Comparison of ENCODE assay signal across 26 mouse cellular contexts in genomic region chr17:79901207-79901606, GRCm38 (mm10). TPM values are rescaled to one million over a fixed set of nuclear protein-coding genes. Genes with fewer than 3 reads are reported as not detected.
DNase-seq lines count a peak whose midpoint lies in the region; ATAC-seq and TF ChIP-seq lines count a peak whose summit lies in the region.
"Had no signal": no experiment of that assay in that cellular context is flagged by ENCODE, and none has a peak within 500 bp of the region (broad histone marks: within the 10 kb centered on the region; RNA-seq: fewer than 3 reads in every experiment).

No protein-coding gene starts in this region.

- no peaks in the 10 kb centered on the region for H3K9me3 ChIP-seq in forebrain, embryonic 16.5 days (ENCODE audit: control insufficient read depth, low read length)
- no peaks in the 10 kb centered on the region for H3K9me3 ChIP-seq in forebrain, embryonic 10.5 days
- no peaks in the 10 kb centered on the region for H3K9me3 ChIP-seq in kidney, embryonic 15.5 days (replicated peaks)
- H3K9me3 ChIP-seq in embryonic facial prominence, embryonic 14.5 days (ENCODE audit: control insufficient read depth, low read length), result no peaks in the 10 kb centered on the region
- H3K9me3 ChIP-seq: embryonic facial prominence, embryonic 12.5 days; heart, embryonic 15.5 days; hindbrain, embryonic 10.5 days; hindbrain, embryonic 13.5 days had no signal

- no peak for DNase-seq in forebrain, embryonic 10.5 days (ENCODE audit: extremely low spot score, low spot score)
- DNase-seq in kidney, adult 2 months, result no peak
- peak; percentile 23 for DNase-seq in brain, embryonic 14.5 days (ENCODE audit: low read depth)
- peak; percentile 61 for DNase-seq in embryonic facial prominence, embryonic 14.5 days (ENCODE audit: low spot score)
- DNase-seq in frontal cortex, postnatal 36 days (ENCODE audit: low spot score in 2 of 2), result no peak
- DNase-seq: adrenal gland, adult 2 months; adrenal gland, postnatal 14 days; cerebellum, adult 11-12 months; cerebellum, adult 9-10 months; cerebellum, postnatal 14 days; gastrocnemius, adult 2 months; gastrocnemius, postnatal 14 days; heart, adult 11 months; heart, postnatal 10 days; heart, postnatal 36 days; kidney, adult 8-10 months had no signal

- TF ChIP-seq POLR2A in kidney, adult 2 months (IDR thresholded peaks at IDR 0.05; ENCODE audit: low read depth, low read length), result no peak
- TF ChIP-seq POLR2A in brain, embryonic 14.5 days (IDR thresholded peaks at IDR 0.05; ENCODE audit: borderline replicate concordance, extremely low read depth, insufficient read depth, insufficient read length, poor library complexity, severe bottlenecking), result no peak

- H3K27ac ChIP-seq in forebrain, embryonic 16.5 days (ENCODE audit: low read length), result no peak overlapping the region
- H3K27ac ChIP-seq in forebrain, embryonic 10.5 days, result no peak overlapping the region
- peak overlapping the region; percentile 48 for H3K27ac ChIP-seq in kidney, embryonic 15.5 days
- H3K27ac ChIP-seq in kidney, adult 2 months (ENCODE audit: insufficient read depth, low read depth, low read length), result no peak overlapping the region
- H3K27ac ChIP-seq in embryonic facial prominence, embryonic 14.5 days (replicated peaks; ENCODE audit: low read depth, low read length), result no peak overlapping the region
- H3K27ac ChIP-seq: embryonic facial prominence, embryonic 12.5 days; gastrocnemius, adult 2 months; heart, embryonic 15.5 days; hindbrain, embryonic 10.5 days; hindbrain, embryonic 13.5 days had no signal

- H3K4me2 ChIP-seq in forebrain, embryonic 16.5 days (ENCODE audit: low read length), result no peak overlapping the region
- H3K4me2 ChIP-seq in kidney, embryonic 15.5 days, result no peak overlapping the region
- H3K4me2 ChIP-seq in embryonic facial prominence, embryonic 14.5 days (ENCODE audit: low read depth, low read length), result no peak overlapping the region
- H3K4me2 ChIP-seq: embryonic facial prominence, embryonic 12.5 days; heart, embryonic 11.5 days; heart, embryonic 15.5 days; hindbrain, embryonic 13.5 days had no signal

- ATAC-seq in forebrain, embryonic 16.5 days, result peak; percentile 41; the same call in 1 of the 2 replicates
- ATAC-seq in kidney, embryonic 15.5 days (replicated peaks; ENCODE audit: low FRiP score), result no peak
- peak; percentile 62; the same call in 1 of the 2 replicates for ATAC-seq in embryonic facial prominence, embryonic 14.5 days (ENCODE audit: low read depth)
- ATAC-seq: CD4-positive, CD25-positive, alpha-beta regulatory T cell, adult 4 months; hindbrain, embryonic 16.5 days; intestine, postnatal 0 days had no signal

- 29% methylated on average over 6 of the region's 6 CpGs for WGBS in forebrain, embryonic 16.5 days
- WGBS in forebrain, embryonic 10.5 days, result 68% methylated on average over 6 of the region's 6 CpGs
- 28% methylated on average over 6 of the region's 6 CpGs for WGBS in kidney, embryonic 15.5 days
- 54% methylated on average over 6 of the region's 6 CpGs for WGBS in kidney, adult 2 months
- WGBS in embryonic facial prominence, embryonic 14.5 days, result 16% methylated on average over 6 of the region's 6 CpGs

- H3K36me3 ChIP-seq in forebrain, embryonic 16.5 days (ENCODE audit: control insufficient read depth, insufficient read depth), result no peaks in the 10 kb centered on the region
- H3K36me3 ChIP-seq in forebrain, embryonic 10.5 days (replicated peaks), result no peaks in the 10 kb centered on the region
- no peaks in the 10 kb centered on the region for H3K36me3 ChIP-seq in kidney, embryonic 15.5 days
- no peaks in the 10 kb centered on the region for H3K36me3 ChIP-seq in kidney, adult 2 months (ENCODE audit: control insufficient read depth, insufficient read depth, low read length)
- H3K36me3 ChIP-seq in embryonic facial prominence, embryonic 14.5 days (ENCODE audit: control insufficient read depth, insufficient read depth, low read length), result no peaks in the 10 kb centered on the region
- H3K36me3 ChIP-seq: embryonic facial prominence, embryonic 12.5 days; heart, embryonic 15.5 days; hindbrain, embryonic 10.5 days; hindbrain, embryonic 13.5 days had no signal

- 0 out of 2 replicates have a peak, but pooled peaks cover 8% of the 10 kb centered on the region for H3K27me3 ChIP-seq in forebrain, embryonic 16.5 days (replicated peaks; ENCODE audit: control insufficient read depth, insufficient read depth, low read length)
- peaks cover 28% of the 10 kb centered on the region for H3K27me3 ChIP-seq in forebrain, embryonic 10.5 days (ENCODE audit: poor library complexity, severe bottlenecking)
- H3K27me3 ChIP-seq in kidney, embryonic 15.5 days, result peaks cover 13% of the 10 kb centered on the region
- H3K27me3 ChIP-seq in kidney, adult 2 months (replicated peaks; ENCODE audit: control insufficient read depth, insufficient read depth, low read length), result no peaks in the 10 kb centered on the region; the same call in 1 of the 2 replicates
- H3K27me3 ChIP-seq in embryonic facial prominence, embryonic 14.5 days (replicated peaks; ENCODE audit: control insufficient read depth, insufficient read depth, low read length), result peaks cover 12% of the 10 kb centered on the region; the same call in 1 of the 2 replicates

- no peak overlapping the region for H3K9ac ChIP-seq in forebrain, embryonic 16.5 days (replicated peaks; ENCODE audit: low read depth, low read length)
- H3K9ac ChIP-seq in kidney, embryonic 15.5 days, result no peak overlapping the region
- H3K9ac ChIP-seq in embryonic facial prominence, embryonic 14.5 days (ENCODE audit: low read depth, low read length), result no peak overlapping the region
- H3K9ac ChIP-seq: embryonic facial prominence, embryonic 12.5 days; heart, embryonic 15.5 days; hindbrain, embryonic 13.5 days had no signal

- no peak overlapping the region for H3K4me3 ChIP-seq in forebrain, embryonic 16.5 days (replicated peaks; ENCODE audit: low read length)
- no peak overlapping the region for H3K4me3 ChIP-seq in forebrain, embryonic 10.5 days
- H3K4me3 ChIP-seq in kidney, embryonic 15.5 days (replicated peaks), result no peak overlapping the region
- no peak overlapping the region for H3K4me3 ChIP-seq in kidney, adult 2 months (ENCODE audit: insufficient read depth, low read depth, low read length)
- H3K4me3 ChIP-seq in embryonic facial prominence, embryonic 14.5 days (ENCODE audit: low read depth, low read length), result no peak overlapping the region
- H3K4me3 ChIP-seq: embryonic facial prominence, embryonic 12.5 days; gastrocnemius, adult 2 months; heart, embryonic 15.5 days; hindbrain, embryonic 10.5 days; hindbrain, embryonic 13.5 days had no signal

- H3K4me1 ChIP-seq in forebrain, embryonic 16.5 days (replicated peaks; ENCODE audit: control insufficient read depth, insufficient read depth, low read length), result no peaks in the 10 kb centered on the region
- H3K4me1 ChIP-seq in forebrain, embryonic 10.5 days, result peaks cover 3% of the 10 kb centered on the region
- H3K4me1 ChIP-seq in kidney, embryonic 15.5 days, result peaks cover 6% of the 10 kb centered on the region; the same call in 1 of the 2 replicates
- no peaks in the 10 kb centered on the region; the same call in 1 of the 2 replicates for H3K4me1 ChIP-seq in kidney, adult 2 months (ENCODE audit: control insufficient read depth, insufficient read depth, low read length)
- peaks cover 6% of the 10 kb centered on the region; the same call in 1 of the 2 replicates for H3K4me1 ChIP-seq in embryonic facial prominence, embryonic 14.5 days (ENCODE audit: control insufficient read depth, insufficient read depth, low read length)
- H3K4me1 ChIP-seq: hindbrain, embryonic 13.5 days had no signal

- no peak for TF ChIP-seq CTCF in kidney, adult 2 months (conservative IDR thresholded peaks at IDR 0.05; ENCODE audit: insufficient read depth, insufficient read length, low read depth, low read length)
- no peak for TF ChIP-seq CTCF in brain, embryonic 14.5 days (IDR thresholded peaks at IDR 0.05; ENCODE audit: borderline replicate concordance, extremely low read depth, insufficient read depth, insufficient read length)

RNA-seq across cellular contexts. Expression of gene Atl2, which starts 5.3 kb away (rescaled TPM):
- polyA plus RNA-seq in forebrain, embryonic 16.5 days (2015; fragmentation: Nextera tagmentation; extraction: Ambion mirVana), result 38.6 and 39.2 TPM in 2 replicates
- 38.9 and 39.8 TPM in 2 replicates for polyA plus RNA-seq in forebrain, embryonic 10.5 days (2016; fragmentation: Nextera tagmentation; extraction: Ambion mirVana)
- 38.5 and 39.6 TPM in 2 replicates for polyA plus RNA-seq in kidney, embryonic 15.5 days (2015; fragmentation: Nextera tagmentation; extraction: Ambion mirVana)
- polyA plus RNA-seq in kidney, adult 2 months (2012; rRNA removed), result 15.1 and 18.0 TPM in 2 replicates
- 27.8 and 28.9 TPM in 2 replicates for polyA plus RNA-seq in brain, embryonic 14.5 days (2012; rRNA removed)
- polyA plus RNA-seq in embryonic facial prominence, embryonic 14.5 days (2014; fragmentation: Nextera tagmentation; extraction: Ambion mirVana), result 29.7 and 31.7 TPM in 2 replicates

Comparison
In these comparisons a context has a peak if more than half of its experiments do, and no peak if none do; other contexts are left out.
1. DNase-seq: peak in brain, embryonic 14.5 days (single experiment) and embryonic facial prominence, embryonic 14.5 days (single experiment); none in forebrain, embryonic 10.5 days (single experiment), kidney, adult 2 months (single experiment) and frontal cortex, postnatal 36 days (0 of 2).